Mouse (Mus musculus): ENCODE measurements around the gene Tbl1xr1.

Gene Tbl1xr1

GRCm38 (mm10) chr3:22089825-22090224 lies 13.4 kb downstream of the Tbl1xr1 start:
- DNase-seq (ENCODE audit: low spot score in 2 of 2): no peak

GRCm38 (mm10) chr3:22090431-22091265 lies 14.2 kb downstream of the Tbl1xr1 start:
- DNase-seq (ENCODE audit: low spot score in 2 of 2): no peak

GRCm38 (mm10) chr3:22091266-22091550 lies 14.8 kb downstream of the Tbl1xr1 start:
- no peak for DNase-seq (ENCODE audit: low spot score in 2 of 2)

- no peak for DNase-seq (ENCODE audit: low spot score in 2 of 2)
Measured at GRCm38 (mm10) chr3:22091681-22092080, 15.2 kb downstream of the Tbl1xr1 start.

GRCm38 (mm10) chr3:22092784-22093183 lies 16.3 kb downstream of the Tbl1xr1 start:
- DNase-seq (ENCODE audit: low spot score in 2 of 2): no peak

- no peak for DNase-seq (ENCODE audit: low spot score in 2 of 2)
Measured at GRCm38 (mm10) chr3:22103986-22104515, 27.6 kb downstream of the Tbl1xr1 start.

GRCm38 (mm10) chr3:22105471-22105870 lies 29.0 kb downstream of the Tbl1xr1 start:
- DNase-seq (ENCODE audit: low spot score in 2 of 2): no peak

GRCm38 (mm10) chr3:22108013-22108412 lies 31.6 kb downstream of the Tbl1xr1 start:
- no peak for DNase-seq (ENCODE audit: low spot score in 2 of 2)

- DNase-seq (ENCODE audit: low spot score in 2 of 2): no peak
Measured at GRCm38 (mm10) chr3:22109651-22110050, 33.2 kb downstream of the Tbl1xr1 start.

GRCm38 (mm10) chr3:22113773-22114172 lies 37.3 kb downstream of the Tbl1xr1 start:
- DNase-seq (ENCODE audit: low spot score in 2 of 2): no peak

GRCm38 (mm10) chr3:22115221-22115620 lies 38.8 kb downstream of the Tbl1xr1 start:
- no peak for DNase-seq (ENCODE audit: low spot score in 2 of 2)

- no peak for DNase-seq (ENCODE audit: low spot score in 2 of 2)
Measured at GRCm38 (mm10) chr3:22115678-22116077, 39.2 kb downstream of the Tbl1xr1 start.

- no peak for DNase-seq (ENCODE audit: low spot score in 2 of 2)
Measured at GRCm38 (mm10) chr3:22116188-22116587, 39.7 kb downstream of the Tbl1xr1 start.

GRCm38 (mm10) chr3:22121741-22122140 lies 45.3 kb downstream of the Tbl1xr1 start:
- no peak for DNase-seq (ENCODE audit: low spot score in 2 of 2)

GRCm38 (mm10) chr3:22123145-22123544 lies 46.7 kb downstream of the Tbl1xr1 start:
- DNase-seq (ENCODE audit: low spot score in 2 of 2): no peak

GRCm38 (mm10) chr3:22126251-22126826 lies 49.9 kb downstream of the Tbl1xr1 start:
- no peak for DNase-seq (ENCODE audit: low spot score in 2 of 2)

- DNase-seq (ENCODE audit: low spot score in 2 of 2): no peak
Measured at GRCm38 (mm10) chr3:22131277-22131676, 54.8 kb downstream of the Tbl1xr1 start.

GRCm38 (mm10) chr3:22133626-22134025 lies 57.2 kb downstream of the Tbl1xr1 start:
- DNase-seq (ENCODE audit: low spot score in 2 of 2): no peak

GRCm38 (mm10) chr3:22137793-22138579 lies 61.5 kb downstream of the Tbl1xr1 start:
- DNase-seq (ENCODE audit: low spot score in 2 of 2): peak in 1 of 2 experiments; percentile 28

GRCm38 (mm10) chr3:22138580-22139099 lies 62.2 kb downstream of the Tbl1xr1 start:
- no peak for DNase-seq (ENCODE audit: low spot score in 2 of 2)

- DNase-seq (ENCODE audit: low spot score in 2 of 2): no peak
Measured at GRCm38 (mm10) chr3:22140111-22140658, 63.7 kb downstream of the Tbl1xr1 start.
